Mouse (Mus musculus) limb, embryonic 15.5 days (tissue): Measurements from ENCODE around the gene Bud13. TPM values are rescaled to one million over a fixed set of nuclear protein-coding genes. Genes with fewer than 3 reads are reported as not detected.

Source experiments
- ATAC-seq: fragments of 200-750 bp; cut with Nextera tagmentation; 2 replicates; pipeline ENCODE4 v1.8.0; 2017; ENCODE audit warnings: low read depth, moderate TSS enrichment; ENCODE audit not compliant: insufficient number of reproducible peaks, low FRiP score, low TSS enrichment
- H3K27ac ChIP-seq: fragments of 300-500 bp; sonication (generic); 2 replicates; pipeline ENCODE4 v1.5.1; 2015; ENCODE audit warnings: moderate library complexity, mild to moderate bottlenecking, inconsistent platforms
- H3K27me3 ChIP-seq: fragments of 300-500 bp; sonication (generic); 2 replicates; pipeline ENCODE4 v1.6.1; 2015; ENCODE audit warnings: inconsistent platforms
- H3K36me3 ChIP-seq: fragments of 300-500 bp; sonication (generic); 2 replicates; pipeline ENCODE4 v1.6.1; 2015; ENCODE audit warnings: inconsistent platforms
- H3K4me1 ChIP-seq: fragments of 300-500 bp; sonication (generic); 2 replicates; pipeline ENCODE4 v1.6.1; 2015; ENCODE audit warnings: inconsistent platforms
- H3K4me2 ChIP-seq: fragments of 300-500 bp; sonication (generic); 2 replicates; pipeline ENCODE4 v1.6.1; 2015; ENCODE audit warnings: mild to moderate bottlenecking, inconsistent platforms
- H3K4me3 ChIP-seq: fragments of 300-500 bp; sonication (generic); 2 replicates; pipeline ENCODE4 v1.5.1; 2015; ENCODE audit warnings: mild to moderate bottlenecking, inconsistent platforms
- H3K9ac ChIP-seq: fragments of 300-500 bp; sonication (generic); 2 replicates; pipeline ENCODE4 v1.6.1; 2015; ENCODE audit warnings: inconsistent platforms
- H3K9me3 ChIP-seq: fragments of 300-500 bp; sonication (generic); 2 replicates; pipeline ENCODE4 v1.6.1; 2016; ENCODE audit warnings: inconsistent platforms
- WGBS: fragments of 180-500 bp; shearing (Covaris S2); methylation state at CpG from one replicate; pipeline ENCODE4 v1.1.7; 2015; 5-methylcytosine and 5-hydroxymethylcytosine counted together
- polyA plus RNA-seq: library from polyadenylated mRNA; unstranded; fragments of >200 nt; fragmentation: Nextera tagmentation; extraction: Ambion mirVana; gene quantifications from 2 replicates; pipeline ENCODE4 v1.2.1, GENCODE M21; 2015

The Bud13 gene
- polyA plus RNA-seq, 1 experiment from 2014 or later: 19.9 TPM

DNA sequence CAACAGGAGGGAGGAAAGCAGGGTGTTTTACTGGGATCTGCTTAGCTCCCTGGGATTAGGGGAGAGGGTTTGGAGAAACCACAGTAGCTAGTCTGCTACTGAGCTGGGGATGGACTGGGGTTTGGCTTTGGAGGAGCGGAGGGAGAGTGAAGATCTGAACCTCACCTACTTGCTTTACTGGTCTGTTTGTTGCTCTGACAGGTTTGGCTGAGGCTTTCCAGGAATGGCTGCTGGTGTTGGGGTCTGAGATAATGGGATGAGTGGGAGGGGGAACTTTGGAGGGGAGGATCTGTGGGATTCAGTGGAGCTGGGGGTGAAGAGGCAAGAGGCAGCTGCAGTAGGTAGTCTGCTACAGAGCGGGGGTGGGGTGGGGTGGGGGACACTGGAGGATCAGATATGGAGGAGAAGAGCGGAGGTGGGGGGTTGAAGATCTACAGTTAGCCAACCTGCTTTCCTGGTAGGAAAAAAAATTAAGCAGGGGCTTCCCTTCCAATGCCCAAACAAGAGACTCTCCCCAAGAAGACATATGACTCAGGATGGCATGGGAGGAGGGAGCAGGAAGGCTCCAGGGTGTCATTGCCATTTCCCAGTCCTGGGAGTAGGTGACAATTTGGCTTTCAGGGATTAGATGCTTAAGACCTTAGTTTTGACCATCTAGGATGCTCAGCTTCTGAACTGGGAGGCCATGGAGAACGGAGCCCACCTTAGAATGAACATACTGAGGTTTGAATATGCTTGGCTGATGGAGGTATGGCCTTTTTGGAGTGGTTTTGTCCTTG lies 63.3 kb downstream of the Bud13 start:
- Histone ChIP-seq H3K4me1 (0 out of 2 replicates have a peak, but pooled peaks cover 5% of the 10 kb centered on the region), H3K27me3 (0 out of 2 replicates have a peak, but pooled peaks cover 4% of the 10 kb centered on the region), H3K4me3 (no peak overlapping the region), H3K27ac (no peak overlapping the region), H3K9ac (no peak overlapping the region), H3K9me3 (no peaks in the 10 kb centered on the region), H3K4me2 (no peak overlapping the region), H3K36me3 (no peaks in the 10 kb centered on the region)
- 93% methylated on average over 4 of the region's 4 CpGs for WGBS
- no peak for ATAC-seq

Other genes starting within 250 kb of the Bud13 start
- 4.1 and 14.1 TPM in 2 replicates for gene Apoa1, start 54.4 kb upstream of the Bud13 start, polyA plus RNA-seq
- gene Apoc3, start 47.4 kb upstream of the Bud13 start, polyA plus RNA-seq: not detected in 2 replicates
- 0.24 TPM in 1 of 2 replicates, not detected in the other for gene Apoa4, start 42.3 kb upstream of the Bud13 start, polyA plus RNA-seq
- not detected in 2 replicates for gene Apoa5, start 14.4 kb upstream of the Bud13 start, polyA plus RNA-seq
- gene Zpr1, start 9.9 kb upstream of the Bud13 start, polyA plus RNA-seq: 56.6 and 60.0 TPM in 2 replicates
- gene 4931429L15Rik, start 37.0 kb downstream of the Bud13 start, polyA plus RNA-seq: not detected in 2 replicates